Mouse (Mus musculus): ENCODE data around the gene Csf2rb. TPM values are rescaled to one million over a fixed set of nuclear protein-coding genes. Genes with fewer than 3 reads are reported as not detected.
"Not testable (repeated sequence)": the region's sequence is repeated elsewhere in the genome, so short reads cannot be mapped to it uniquely, and the experiment has no call there.

The Csf2rb gene
- polyA plus RNA-seq, 1 experiment from 2014 or later, result 2.2 TPM

DNA sequence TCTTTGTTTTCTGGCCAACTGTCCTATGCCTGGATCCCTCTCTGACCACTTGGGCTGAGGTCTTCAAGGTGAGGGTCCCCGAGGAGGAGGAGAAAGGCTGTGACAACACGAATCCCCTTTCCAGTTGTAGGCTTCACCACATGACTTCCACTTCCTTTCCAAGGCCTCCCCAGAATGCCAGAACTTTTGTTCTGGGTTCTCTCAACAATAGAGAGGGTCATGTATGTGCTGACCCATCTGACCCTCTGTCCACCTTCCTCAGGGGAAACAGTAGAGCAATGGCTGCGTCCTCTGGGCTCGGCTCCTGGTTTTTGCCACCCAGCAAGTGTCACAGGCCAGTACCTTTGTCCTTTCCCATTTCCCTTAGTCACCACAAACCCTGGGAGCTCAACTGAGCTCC is 14.6 kb upstream of the Csf2rb start:
- peaks cover 7% of the 10 kb centered on the region; the same call in 1 of the 2 replicates for H3K4me1 ChIP-seq
- DNase-seq (ENCODE audit: low spot score), result no peak
- H3K4me3 ChIP-seq, result no peak overlapping the region
- no peaks in the 10 kb centered on the region for H3K27me3 ChIP-seq (replicated peaks; ENCODE audit: low read depth, poor library complexity, severe bottlenecking)
- 82% methylated on average over 4 of the region's 4 CpGs for WGBS
- H3K9me3 ChIP-seq, result no peaks in the 10 kb centered on the region
- H3K27ac ChIP-seq (replicated peaks), result no peak overlapping the region
- no peaks in the 10 kb centered on the region for H3K36me3 ChIP-seq (replicated peaks)

DNA sequence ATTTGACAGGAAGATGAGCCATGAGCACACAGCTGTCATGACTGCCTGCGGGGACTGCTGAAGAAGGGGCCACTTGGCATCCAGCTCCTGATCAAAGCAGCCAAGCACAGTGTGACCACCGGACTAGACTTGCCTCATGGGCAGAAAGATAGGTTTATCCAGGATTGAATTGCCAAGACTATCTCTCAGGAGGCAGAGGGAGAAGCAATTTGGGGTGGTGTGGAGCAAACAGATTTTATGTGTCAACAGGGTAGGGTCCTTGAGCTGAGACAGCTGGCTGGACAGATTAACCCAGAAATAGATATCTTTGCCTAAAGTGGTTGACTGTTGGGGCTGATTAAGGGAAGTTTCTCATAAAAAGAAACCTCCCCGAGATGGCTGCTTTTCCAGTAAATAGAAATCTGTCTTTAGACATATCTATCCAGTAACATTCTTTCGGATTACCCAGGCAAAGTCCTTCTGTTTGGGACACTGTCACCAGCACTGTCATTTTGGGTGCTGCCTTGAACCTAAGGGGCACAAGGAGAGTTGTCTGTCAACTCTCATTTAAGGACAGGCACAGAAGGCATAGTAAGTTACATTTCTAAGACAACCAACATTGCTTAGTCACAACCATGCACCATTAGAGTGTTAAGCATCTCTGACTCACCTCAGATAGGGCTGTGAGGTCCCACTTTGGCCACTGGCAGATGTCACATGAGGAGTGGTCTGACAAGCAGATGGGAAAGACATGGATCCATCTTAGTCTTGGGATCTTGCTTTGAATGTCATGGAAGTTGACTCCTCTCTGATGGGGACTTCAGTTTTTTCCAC is 12.9 kb upstream of the Csf2rb start:
- H3K27ac ChIP-seq (replicated peaks); H3K27me3 ChIP-seq (replicated peaks; ENCODE audit: low read depth, poor library complexity, severe bottlenecking); DNase-seq (ENCODE audit: low spot score); H3K36me3 ChIP-seq (replicated peaks); H3K9me3 ChIP-seq; H3K4me1 ChIP-seq; H3K4me3 ChIP-seq: not testable (repeated sequence)
- WGBS, result 79% methylated on average over 4 of the region's 4 CpGs

DNA sequence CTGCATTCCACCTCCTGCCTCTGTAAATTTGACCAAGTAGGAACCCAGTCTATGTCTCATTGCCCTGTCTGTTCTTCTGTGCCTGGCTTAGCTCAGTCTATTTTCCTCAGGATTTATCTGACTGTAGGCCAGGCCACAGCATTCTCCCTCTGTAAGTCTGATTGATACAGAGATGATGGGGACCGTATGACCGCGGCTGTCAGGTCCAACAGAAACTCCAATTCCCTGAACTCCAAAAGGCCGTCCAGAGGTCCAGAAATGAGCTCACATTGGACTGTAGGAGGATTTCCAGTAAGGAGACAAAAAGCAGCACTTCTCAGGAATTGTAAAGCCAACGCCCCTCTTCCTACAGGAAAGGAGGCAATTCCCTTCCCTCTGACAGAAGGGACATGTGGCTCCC is 11.9 kb upstream of the Csf2rb start:
- H3K4me3 ChIP-seq; H3K36me3 ChIP-seq (replicated peaks); H3K27ac ChIP-seq (replicated peaks); DNase-seq (ENCODE audit: low spot score); H3K9me3 ChIP-seq; H3K27me3 ChIP-seq (replicated peaks; ENCODE audit: low read depth, poor library complexity, severe bottlenecking); H3K4me1 ChIP-seq: not testable (repeated sequence)
- WGBS, result 82% methylated on average over 5 of the region's 5 CpGs

DNA sequence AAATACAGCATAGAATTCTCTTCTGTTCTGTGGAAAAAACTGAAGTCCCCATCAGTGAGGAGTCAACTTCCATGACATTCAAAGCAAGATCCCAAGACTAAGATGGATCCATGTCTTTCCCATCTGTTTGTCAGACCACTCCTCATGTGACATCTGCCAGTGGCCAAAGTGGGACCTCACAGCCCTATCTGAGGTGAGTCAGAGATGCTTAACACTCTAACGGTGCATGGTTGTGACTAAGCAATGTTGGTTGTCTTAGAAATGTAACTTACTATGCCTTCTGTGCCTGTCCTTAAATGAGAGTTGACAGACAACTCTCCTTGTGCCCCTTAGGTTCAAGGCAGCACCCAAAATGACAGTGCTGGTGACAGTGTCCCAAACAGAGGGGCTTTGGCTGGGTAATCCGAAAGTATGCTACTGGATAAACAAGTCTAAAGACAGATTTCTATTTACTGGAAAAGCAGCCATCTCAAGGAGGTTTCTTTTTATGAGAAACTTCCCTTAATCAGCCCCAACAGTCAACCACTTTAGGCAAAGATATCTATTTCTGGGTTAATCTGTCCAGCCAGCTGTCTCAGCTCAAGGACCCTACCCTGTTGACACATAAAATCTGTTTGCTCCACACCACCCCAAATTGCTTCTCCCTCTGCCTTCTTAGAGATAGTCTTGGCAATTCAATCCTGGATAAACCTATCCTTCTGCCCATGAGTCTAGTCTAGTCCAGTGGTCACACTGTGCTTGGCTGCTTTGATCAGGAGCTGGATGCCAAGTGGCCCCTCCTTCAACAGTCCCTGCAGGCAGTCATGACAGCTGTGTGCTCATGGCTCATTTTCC is 7.0 kb upstream of the Csf2rb start:
- not testable (repeated sequence) for H3K36me3 ChIP-seq (replicated peaks); H3K27me3 ChIP-seq (replicated peaks; ENCODE audit: low read depth, poor library complexity, severe bottlenecking); DNase-seq (ENCODE audit: low spot score); H3K4me3 ChIP-seq; H3K9me3 ChIP-seq; H3K27ac ChIP-seq (replicated peaks); H3K4me1 ChIP-seq
- 85% methylated on average over 2 of the region's 2 CpGs for WGBS

DNA sequence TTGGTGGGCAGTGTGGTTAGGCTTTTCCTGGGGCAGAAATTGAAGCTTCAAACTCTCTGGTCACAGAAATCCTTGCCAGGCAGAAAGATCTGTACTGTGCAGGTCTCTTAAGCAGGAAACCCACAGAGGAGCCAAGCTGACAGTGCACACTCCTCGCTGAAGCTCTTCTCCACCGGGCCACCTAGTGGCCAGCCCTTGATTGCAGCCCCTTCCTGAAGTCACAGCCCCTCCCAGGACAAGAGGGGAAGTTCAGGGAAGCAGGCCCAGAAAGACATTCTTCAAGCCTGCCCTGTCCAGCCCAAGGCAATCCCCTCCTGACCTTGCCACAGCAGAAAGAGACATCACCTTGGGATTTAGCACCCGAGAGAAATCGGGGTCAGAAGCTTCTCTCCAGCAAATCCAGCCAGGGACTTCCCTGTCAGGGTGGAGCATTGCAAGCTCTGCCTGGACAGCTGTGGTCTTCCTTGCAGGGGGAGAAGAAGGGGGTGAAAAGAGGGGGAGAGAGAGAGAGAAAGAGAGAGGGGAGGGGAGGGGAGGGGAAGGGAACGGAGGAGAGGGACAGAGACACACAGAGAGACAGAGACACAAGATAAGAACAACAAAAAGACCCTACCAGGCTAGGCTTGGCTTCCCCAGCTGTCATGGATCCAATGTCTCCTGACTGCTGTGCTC is 4.6 kb upstream of the Csf2rb start:
- Histone ChIP-seq H3K4me3 (no peak overlapping the region), H3K36me3 (replicated peaks) (no peaks in the 10 kb centered on the region), H3K9me3 (no peaks in the 10 kb centered on the region), H3K4me1 (no peaks in the 10 kb centered on the region; the same call in 1 of the 2 replicates), H3K27me3 (replicated peaks; ENCODE audit: low read depth, poor library complexity, severe bottlenecking) (no peaks in the 10 kb centered on the region), H3K27ac (replicated peaks) (no peak overlapping the region; the same call in 1 of the 2 replicates)
- 21% methylated on average over 5 of the region's 5 CpGs for WGBS
- DNase-seq (ENCODE audit: low spot score), result peak; percentile 74

DNA sequence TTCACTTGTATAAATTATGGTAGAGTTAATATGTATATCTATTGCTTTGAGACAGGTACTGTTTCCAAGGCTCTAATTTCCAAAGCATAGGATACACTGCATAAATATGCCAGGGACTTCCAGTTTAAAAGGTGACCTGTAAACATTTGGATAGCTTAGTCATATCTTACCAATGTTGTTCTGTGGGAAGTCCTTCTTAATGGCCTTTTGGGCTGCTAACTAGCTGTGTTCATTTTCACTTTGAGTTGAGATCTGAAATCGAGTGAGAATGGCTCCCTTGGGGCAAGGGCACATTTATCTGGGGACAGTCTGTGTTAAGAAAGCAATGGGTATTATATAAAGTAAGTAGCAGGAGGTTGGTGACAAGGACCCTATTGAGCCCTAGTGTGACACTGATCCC is 2.2 kb upstream of the Csf2rb start:
- H3K9me3 ChIP-seq, result no peaks in the 10 kb centered on the region
- WGBS, result 64% methylated on average over 1 of the region's 1 CpGs
- H3K36me3 ChIP-seq (replicated peaks), result no peaks in the 10 kb centered on the region
- no peaks in the 10 kb centered on the region for H3K27me3 ChIP-seq (replicated peaks; ENCODE audit: low read depth, poor library complexity, severe bottlenecking)
- no peak overlapping the region for H3K27ac ChIP-seq (replicated peaks)
- no peak overlapping the region for H3K4me3 ChIP-seq
- no peaks in the 10 kb centered on the region; the same call in 1 of the 2 replicates for H3K4me1 ChIP-seq
- DNase-seq (ENCODE audit: low spot score), result no peak

DNA sequence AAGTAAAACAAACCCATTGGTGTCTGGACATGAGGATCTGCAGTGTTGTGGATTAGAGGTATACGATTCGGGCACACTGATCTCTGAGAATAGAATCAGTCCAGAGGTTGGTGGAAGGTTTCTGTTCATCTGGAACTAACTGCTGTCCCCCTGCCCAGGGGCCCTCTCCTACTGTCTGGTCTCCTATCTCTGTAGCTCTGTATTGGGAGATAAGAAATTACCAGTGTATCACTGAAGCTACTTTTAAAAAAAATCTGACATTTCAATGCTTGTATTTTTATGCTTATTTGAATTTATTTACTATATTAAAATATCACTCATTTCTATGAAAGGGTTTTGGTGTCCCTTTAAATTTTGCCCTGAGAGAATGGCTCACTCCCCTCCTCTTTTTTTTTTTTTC is 1.3 kb upstream of the Csf2rb start:
- Histone ChIP-seq H3K4me3 (no peak overlapping the region), H3K27me3 (replicated peaks; ENCODE audit: low read depth, poor library complexity, severe bottlenecking) (no peaks in the 10 kb centered on the region), H3K9me3 (no peaks in the 10 kb centered on the region), H3K27ac (replicated peaks) (no peak overlapping the region), H3K4me1 (no peaks in the 10 kb centered on the region; the same call in 1 of the 2 replicates), H3K36me3 (replicated peaks) (no peaks in the 10 kb centered on the region)
- DNase-seq (ENCODE audit: low spot score), result no peak
- WGBS, result 92% methylated on average over 2 of the region's 2 CpGs

DNA sequence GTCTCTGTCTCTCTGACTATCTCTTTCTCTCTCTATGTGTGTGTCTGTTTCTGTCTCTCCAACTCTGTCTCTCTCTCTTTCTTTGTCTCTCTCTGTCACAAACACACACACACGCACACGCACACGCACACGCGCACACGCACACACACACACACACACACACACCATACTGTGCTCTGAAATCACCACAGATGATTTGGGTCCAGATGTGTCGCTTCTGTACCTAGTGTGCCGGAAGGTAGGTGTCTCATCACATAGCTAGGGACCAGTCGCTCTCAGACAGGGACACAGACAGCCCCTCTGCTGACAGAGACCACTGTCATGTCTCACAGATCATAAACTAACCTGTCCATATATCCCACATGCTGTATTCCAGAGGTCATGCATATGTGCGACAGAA is 1.2 kb downstream of the Csf2rb start:
- no peak overlapping the region for H3K4me3 ChIP-seq
- no peaks in the 10 kb centered on the region for H3K36me3 ChIP-seq (replicated peaks)
- H3K4me1 ChIP-seq, result no peaks in the 10 kb centered on the region
- no peaks in the 10 kb centered on the region for H3K9me3 ChIP-seq
- H3K27ac ChIP-seq (replicated peaks), result no peak overlapping the region
- DNase-seq (ENCODE audit: low spot score), result no peak
- H3K27me3 ChIP-seq (replicated peaks; ENCODE audit: low read depth, poor library complexity, severe bottlenecking), result no peaks in the 10 kb centered on the region
- 93% methylated on average over 10 of the region's 10 CpGs for WGBS

DNA sequence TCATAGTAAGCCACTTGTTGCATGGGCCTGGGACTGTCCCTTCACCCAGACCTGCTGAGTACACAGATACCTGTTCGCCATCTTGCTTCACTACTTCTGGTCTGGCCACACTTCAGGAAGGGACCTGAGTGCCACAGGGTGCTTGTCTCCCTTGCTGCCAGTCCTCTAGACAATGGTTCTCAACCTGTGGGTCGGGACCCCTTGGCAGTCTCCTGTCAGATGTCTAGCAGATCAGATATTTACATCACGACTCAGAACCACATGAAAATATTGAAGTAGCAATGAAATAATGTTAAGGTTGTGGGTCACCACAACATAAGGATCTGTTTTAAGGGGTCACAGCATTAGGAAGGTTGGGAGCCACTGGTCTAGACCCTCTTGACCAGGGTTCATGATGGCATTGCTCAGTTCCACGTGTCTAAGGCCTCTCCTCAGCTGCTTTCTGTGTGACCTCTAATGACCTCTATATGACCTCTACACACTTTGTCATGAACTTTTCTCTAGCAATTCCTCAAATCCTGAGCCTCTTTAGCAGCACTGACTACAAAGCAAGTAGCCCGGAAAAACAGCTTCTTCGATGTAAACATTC is 2.3 kb downstream of the Csf2rb start:
- not testable (repeated sequence) for H3K36me3 ChIP-seq (replicated peaks); H3K4me3 ChIP-seq; DNase-seq (ENCODE audit: low spot score); H3K27ac ChIP-seq (replicated peaks); H3K4me1 ChIP-seq; H3K27me3 ChIP-seq (replicated peaks; ENCODE audit: low read depth, poor library complexity, severe bottlenecking); H3K9me3 ChIP-seq
- 86% methylated on average over 6 of the region's 6 CpGs for WGBS

DNA sequence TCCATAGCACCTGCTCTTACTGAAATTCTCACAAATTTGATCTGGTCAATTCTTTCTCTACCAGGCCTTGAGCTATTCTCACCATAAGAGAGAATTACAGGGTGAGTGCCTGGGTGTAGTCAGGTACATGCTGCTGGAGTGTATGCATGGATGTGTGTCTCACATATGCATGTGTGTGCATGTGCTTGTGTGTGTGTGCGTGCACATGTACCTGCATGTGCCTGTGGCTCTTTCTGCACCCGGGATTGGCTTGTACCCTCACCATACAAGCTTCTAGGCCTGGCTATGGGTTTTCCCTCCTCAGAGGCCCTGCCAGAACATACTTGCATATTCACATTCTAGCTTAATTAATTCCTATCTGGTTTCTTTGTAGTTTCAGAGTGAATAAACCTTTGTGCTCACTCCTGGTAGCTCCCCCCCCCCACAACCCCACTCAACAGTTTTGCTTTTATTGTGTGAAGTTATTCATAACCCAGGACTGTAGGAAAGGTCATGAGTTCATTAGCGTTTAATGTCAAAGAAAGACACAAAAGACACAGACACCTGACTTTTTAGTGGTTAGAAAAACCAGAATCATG is 3.1 kb downstream of the Csf2rb start:
- Histone ChIP-seq H3K4me1 (no peaks in the 10 kb centered on the region), H3K4me3 (no peak overlapping the region), H3K27me3 (replicated peaks; ENCODE audit: low read depth, poor library complexity, severe bottlenecking) (no peaks in the 10 kb centered on the region), H3K36me3 (replicated peaks) (no peaks in the 10 kb centered on the region), H3K27ac (replicated peaks) (no peak overlapping the region), H3K9me3 (no peaks in the 10 kb centered on the region)
- WGBS, result 87% methylated on average over 3 of the region's 3 CpGs
- no peak for DNase-seq (ENCODE audit: low spot score)

DNA sequence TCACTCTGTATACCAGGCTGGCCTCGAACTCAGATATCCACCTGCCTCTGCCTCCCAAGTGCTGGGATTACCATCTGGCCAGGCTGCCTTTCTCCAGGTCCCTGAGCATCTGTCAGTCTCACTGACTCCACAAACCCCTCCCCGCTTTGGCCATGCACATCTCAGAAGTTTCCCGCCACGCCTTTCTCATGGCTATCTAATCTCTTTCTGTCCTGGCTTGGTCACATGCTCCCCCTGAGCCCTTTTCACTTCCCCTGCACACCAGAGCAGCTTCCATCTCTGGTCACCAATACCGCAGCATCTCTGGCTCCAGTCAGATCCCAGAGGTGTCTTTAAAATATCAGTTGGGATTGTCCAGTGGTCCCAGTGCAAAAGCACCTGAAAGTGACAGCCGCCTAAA is 4.4 kb downstream of the Csf2rb start:
- H3K9me3 ChIP-seq; H3K27ac ChIP-seq (replicated peaks); H3K36me3 ChIP-seq (replicated peaks); H3K4me3 ChIP-seq; H3K4me1 ChIP-seq; H3K27me3 ChIP-seq (replicated peaks; ENCODE audit: low read depth, poor library complexity, severe bottlenecking); DNase-seq (ENCODE audit: low spot score): not testable (repeated sequence)
- 82% methylated on average over 6 of the region's 6 CpGs for WGBS

DNA sequence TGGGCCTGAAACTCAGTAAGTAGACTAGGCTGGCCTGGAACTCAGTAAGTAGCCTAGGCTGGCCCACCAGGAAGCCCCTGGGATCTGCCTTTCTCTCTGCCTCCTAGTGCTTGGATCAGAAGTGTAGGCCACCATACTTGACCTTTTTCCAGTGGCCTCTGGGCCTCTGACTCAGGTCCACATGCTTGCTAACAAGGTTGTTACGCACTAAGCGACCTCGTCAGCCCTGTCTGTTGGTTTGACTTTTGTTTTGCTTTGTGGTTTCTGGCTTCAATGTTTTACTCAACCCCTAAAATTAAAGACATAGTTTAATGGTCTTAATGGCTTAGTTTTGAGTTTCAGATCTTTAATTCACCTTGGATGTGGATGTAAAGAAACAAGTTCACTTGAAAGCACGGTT is 5.2 kb downstream of the Csf2rb start:
- Histone ChIP-seq H3K9me3 (no peaks in the 10 kb centered on the region), H3K36me3 (replicated peaks) (no peaks in the 10 kb centered on the region), H3K4me1 (no peaks in the 10 kb centered on the region), H3K27ac (replicated peaks) (no peak overlapping the region), H3K27me3 (replicated peaks; ENCODE audit: low read depth, poor library complexity, severe bottlenecking) (no peaks in the 10 kb centered on the region), H3K4me3 (no peak overlapping the region)
- DNase-seq (ENCODE audit: low spot score), result no peak
- 83% methylated on average over 4 of the region's 4 CpGs for WGBS
